Mouse (Mus musculus): ENCODE results near the gene Pdia5. TPM values are rescaled to one million over a fixed set of nuclear protein-coding genes. Genes with fewer than 3 reads are reported as not detected.

Pdia5 gene
- polyA plus RNA-seq (2012; rRNA removed), result 45.2 and 45.7 TPM in 2 replicates

DNA sequence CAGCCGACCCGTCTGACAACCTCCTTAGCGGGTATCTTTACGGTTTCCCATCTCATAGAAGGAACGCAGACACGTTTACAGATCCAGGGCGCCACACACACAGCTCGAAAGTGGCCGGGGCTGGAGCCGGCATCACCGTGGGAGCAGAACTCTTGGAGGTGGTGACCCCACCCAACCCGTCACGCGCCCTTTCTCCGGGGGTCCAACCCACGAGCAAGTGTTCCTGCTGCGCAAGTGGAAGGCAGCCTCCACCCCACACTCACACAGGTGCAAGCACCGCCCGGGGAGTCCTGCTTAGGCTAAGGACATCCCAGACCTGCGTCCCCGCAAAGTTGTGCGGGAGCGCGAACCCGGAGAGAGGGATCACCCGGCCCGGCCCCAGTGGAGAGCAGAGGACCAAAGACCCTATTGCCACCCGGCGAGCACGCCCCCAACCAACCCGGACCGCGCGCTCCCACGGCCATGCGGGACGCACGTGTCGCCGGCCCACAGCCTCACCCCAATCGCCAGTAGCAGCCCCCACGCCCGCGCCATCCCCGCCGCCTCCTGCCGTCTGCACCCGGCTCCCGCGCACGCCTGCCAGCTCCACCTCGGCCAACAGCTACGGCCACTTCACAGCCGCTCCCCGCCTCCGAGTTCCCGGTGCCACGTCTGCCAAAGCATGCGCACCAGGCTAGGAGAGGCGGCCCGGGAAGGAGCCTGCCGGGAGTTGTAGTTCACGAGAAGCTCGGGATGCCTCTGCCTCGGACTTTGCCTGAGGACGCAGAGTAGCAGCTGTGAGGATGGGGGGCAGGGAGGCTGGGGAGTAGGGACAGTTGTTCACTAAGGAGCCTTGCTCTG, at the start of gene Pdia5:
Pdia5 (minus strand) TSS at position 643 of the 840 bp plus-strand sequence.

DNA sequence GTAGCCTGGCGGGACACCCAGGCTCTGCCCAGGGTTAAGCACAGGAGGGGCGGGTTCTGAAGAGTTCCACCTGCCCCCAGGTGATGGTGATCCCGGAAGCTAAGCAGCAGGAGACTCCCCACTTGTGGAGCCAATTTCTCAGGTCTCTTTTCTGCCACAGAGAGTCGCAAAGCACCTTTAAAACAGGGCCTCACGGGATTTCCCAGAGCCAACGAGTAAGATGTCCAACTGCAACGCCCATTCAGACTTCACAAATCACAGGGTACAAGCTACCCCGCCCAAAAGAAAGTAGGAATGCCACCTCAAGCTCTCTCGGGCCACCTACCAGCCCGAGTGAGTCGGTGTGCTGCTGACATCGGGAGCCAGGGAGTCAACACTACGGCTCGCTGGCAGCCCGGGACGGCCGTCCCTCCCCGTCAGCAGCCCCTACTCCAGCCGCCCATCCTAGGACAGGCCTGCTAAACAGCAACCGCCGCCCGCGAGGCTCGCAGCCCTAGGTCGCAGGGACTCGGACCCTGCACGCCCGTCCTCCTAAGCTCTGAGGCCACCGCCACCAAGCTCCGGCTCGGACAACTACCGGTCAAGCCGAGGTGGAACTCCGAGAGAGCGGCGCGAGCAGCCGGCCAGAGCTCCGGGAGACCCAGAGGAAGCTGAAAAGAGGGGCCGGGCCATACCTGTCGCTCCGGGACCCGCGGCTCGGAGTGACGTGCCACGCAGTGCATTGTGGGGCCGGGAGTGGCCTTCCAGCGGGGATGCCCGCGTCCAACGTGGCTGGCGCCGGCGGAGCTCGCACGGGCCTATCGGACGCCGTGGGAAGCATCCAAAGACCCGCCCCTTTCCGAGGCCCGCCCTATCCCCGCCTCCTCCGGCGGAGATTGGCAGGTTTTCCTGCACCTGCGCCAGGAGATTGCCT, 127.3 kb downstream of the Pdia5 start, which contains the start of gene Sec22a:
Sec22a (minus strand) TSS at position 769 of the 913 bp plus-strand sequence.

Other genes with a start within 250 kb of the Pdia5 start
- 3.4 and 6.4 TPM in 2 replicates for gene Sec22a, start 127.0 kb downstream of the Pdia5 start, polyA plus RNA-seq (2012; rRNA removed)
- 0.22 and 0.34 TPM in 2 replicates for gene Sema5b, start 50.3 kb upstream of the Pdia5 start, polyA plus RNA-seq (2012; rRNA removed)

Measured in liver, embryonic 18 days (tissue).